Mouse (Mus musculus) midbrain, embryonic 16.5 days (tissue): ENCODE data around the gene D630003M21Rik. TPM values are rescaled to one million over a fixed set of nuclear protein-coding genes. Genes with fewer than 3 reads are reported as not detected.
A peak's percentile ranks its signal among the peaks of the same experiment; 100 is the strongest.

Experiments used
- ATAC-seq: fragments of 200-750 bp; cut with Nextera tagmentation; 2 replicates; pipeline ENCODE4 v1.8.0; 2017; ENCODE audit warnings: moderate TSS enrichment
- H3K27ac ChIP-seq: fragments of 300-500 bp; sonication (generic); 2 replicates; pipeline ENCODE4 v1.5.1; 2014; ENCODE audit warnings: mild to moderate bottlenecking, low read length, mixed read lengths
- H3K27me3 ChIP-seq: fragments of 300-500 bp; sonication (generic); 2 replicates; pipeline ENCODE4 v1.6.1; 2014; ENCODE audit warnings: low read depth, low read length, mixed read lengths; ENCODE audit not compliant: control insufficient read depth, insufficient read depth
- H3K36me3 ChIP-seq: fragments of 300-500 bp; sonication (generic); 2 replicates; pipeline ENCODE4 v1.6.1; 2014; ENCODE audit warnings: mild to moderate bottlenecking, low read length, moderate library complexity, mixed read lengths; ENCODE audit not compliant: control insufficient read depth, insufficient read depth
- H3K4me1 ChIP-seq: fragments of 300-500 bp; sonication (generic); 2 replicates; pipeline ENCODE4 v1.6.1; 2014; ENCODE audit warnings: mild to moderate bottlenecking, low read length, mixed read lengths; ENCODE audit not compliant: control insufficient read depth, insufficient read depth
- H3K4me2 ChIP-seq: fragments of 300-500 bp; sonication (generic); 2 replicates; pipeline ENCODE4 v1.6.1; 2014; ENCODE audit warnings: mild to moderate bottlenecking, low read length, mixed read lengths
- H3K4me3 ChIP-seq: fragments of 300-500 bp; sonication (generic); 2 replicates; pipeline ENCODE4 v1.5.1; 2014; ENCODE audit warnings: low read depth, mild to moderate bottlenecking, low read length, moderate library complexity, mixed read lengths
- H3K9ac ChIP-seq: fragments of 300-500 bp; sonication (generic); 2 replicates; pipeline ENCODE4 v1.6.1; 2014; ENCODE audit warnings: low read depth, low read length, mixed read lengths
- H3K9me3 ChIP-seq: fragments of 300-500 bp; sonication (generic); replicated peaks from 2 replicates; pipeline ENCODE4 v1.6.1; 2014; ENCODE audit warnings: mild to moderate bottlenecking, low read length, mixed read lengths; ENCODE audit not compliant: control insufficient read depth, poor library complexity, severe bottlenecking
- WGBS: fragments of 180-500 bp; shearing (Covaris S2); extraction: QIAGEN DNeasy Blood & Tissue Kit; methylation state at CpG from one replicate; pipeline ENCODE4 v1.1.7; 2014; 5-methylcytosine and 5-hydroxymethylcytosine counted together
- polyA plus RNA-seq: library from polyadenylated mRNA; unstranded; fragments of >200 nt; fragmentation: Nextera tagmentation; extraction: Ambion mirVana; gene quantifications from 2 replicates; pipeline ENCODE4 v1.2.1, GENCODE M21; 2015

The D630003M21Rik gene
- polyA plus RNA-seq, 1 experiment from 2014 or later: 1.7 TPM

DNA sequence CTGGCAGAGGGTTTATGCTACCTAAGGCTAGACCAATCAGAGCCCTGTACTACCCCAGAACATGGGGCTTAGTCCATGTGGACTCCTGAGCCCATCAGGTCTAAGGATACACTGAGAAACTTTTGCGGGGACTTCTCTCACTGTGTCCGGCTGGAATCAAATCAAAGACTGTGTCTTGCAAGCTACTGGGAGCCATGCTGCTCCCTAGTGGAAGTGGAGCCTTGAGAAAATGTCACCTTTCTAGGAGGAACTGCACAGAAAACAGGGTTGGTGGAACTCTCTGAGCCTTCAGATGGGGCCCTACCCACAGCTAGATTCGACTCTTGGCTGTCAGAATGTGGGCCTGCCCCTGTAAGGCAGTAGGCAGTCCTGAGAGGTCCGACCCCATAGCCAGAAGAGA lies 18.5 kb downstream of the D630003M21Rik start:
- 40% methylated on average over 4 of the region's 4 CpGs for WGBS
- Histone ChIP-seq H3K4me2 (no peak overlapping the region), H3K9me3 (no peaks in the 10 kb centered on the region), H3K27me3 (no peaks in the 10 kb centered on the region), H3K9ac (no peak overlapping the region), H3K27ac (no peak overlapping the region), H3K4me1 (peaks cover 7% of the 10 kb centered on the region; the same call in 1 of the 2 replicates), H3K36me3 (no peaks in the 10 kb centered on the region), H3K4me3 (no peak overlapping the region)
- no peak for ATAC-seq

DNA sequence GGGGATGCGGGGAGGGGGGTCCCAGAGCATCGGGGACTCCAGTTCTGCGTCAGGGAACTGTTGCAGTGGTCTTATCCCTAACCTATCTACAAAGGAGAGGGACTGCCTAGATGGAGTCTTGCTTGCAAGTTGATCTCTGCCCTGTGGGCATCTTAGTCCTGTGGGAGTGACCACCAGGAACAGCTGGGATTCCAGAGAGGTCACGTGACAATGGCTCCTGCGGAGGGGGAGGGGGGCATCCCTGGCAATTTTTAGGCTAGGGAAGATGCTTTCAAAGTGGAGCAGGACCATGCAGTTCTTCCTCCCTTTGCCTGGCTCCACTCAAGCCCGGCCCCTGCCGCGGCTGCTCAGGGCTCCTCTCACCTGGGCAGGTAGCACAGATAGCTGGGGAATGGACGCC lies 19.2 kb downstream of the D630003M21Rik start:
- WGBS: 62% methylated on average over 9 of the region's 9 CpGs
- H3K4me2 ChIP-seq: no peak overlapping the region
- no peaks in the 10 kb centered on the region for H3K9me3 ChIP-seq
- no peak overlapping the region for H3K4me3 ChIP-seq
- peaks cover 11% of the 10 kb centered on the region for H3K4me1 ChIP-seq
- H3K27me3 ChIP-seq: no peaks in the 10 kb centered on the region
- ATAC-seq: no peak
- H3K27ac ChIP-seq: no peak overlapping the region
- no peaks in the 10 kb centered on the region for H3K36me3 ChIP-seq
- no peak overlapping the region for H3K9ac ChIP-seq

DNA sequence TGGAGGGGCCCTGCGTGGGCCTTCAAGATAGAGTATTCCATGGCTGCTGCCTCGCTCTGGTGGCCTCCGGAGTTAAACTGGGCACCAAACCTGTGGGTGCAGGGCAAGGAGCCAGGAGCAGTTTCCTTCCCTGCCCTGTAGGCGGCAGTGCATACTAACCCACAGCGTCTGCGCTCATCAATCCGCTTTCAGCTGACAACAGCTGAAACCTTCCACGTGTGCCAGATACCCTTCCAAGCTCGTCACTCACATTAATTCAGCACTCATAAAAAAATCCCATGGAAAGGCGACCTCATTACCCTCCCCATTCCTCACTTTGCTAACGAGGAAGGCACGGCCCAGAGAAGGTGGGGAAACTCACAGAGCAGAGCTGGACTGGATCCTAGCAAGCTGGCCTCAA lies 21.2 kb downstream of the D630003M21Rik start:
- H3K4me1 ChIP-seq: peaks cover 13% of the 10 kb centered on the region
- H3K4me3 ChIP-seq: no peak overlapping the region
- no peaks in the 10 kb centered on the region for H3K36me3 ChIP-seq
- no peak overlapping the region for H3K27ac ChIP-seq
- H3K9me3 ChIP-seq: no peaks in the 10 kb centered on the region
- no peak overlapping the region for H3K9ac ChIP-seq
- H3K27me3 ChIP-seq: no peaks in the 10 kb centered on the region
- 6% methylated on average over 12 of the region's 12 CpGs for WGBS
- no peak for ATAC-seq
- H3K4me2 ChIP-seq: no peak overlapping the region

GRCm38 (mm10) chr2:158204114-158204513 lies 24.9 kb downstream of the D630003M21Rik start:
- H3K4me2 ChIP-seq: no peak overlapping the region
- peaks cover 6% of the 10 kb centered on the region for H3K4me1 ChIP-seq
- no peaks in the 10 kb centered on the region for H3K9me3 ChIP-seq
- H3K27me3 ChIP-seq: no peaks in the 10 kb centered on the region
- H3K9ac ChIP-seq: no peak overlapping the region
- 6% methylated on average over 7 of the region's 7 CpGs for WGBS
- peak; percentile 65 for ATAC-seq
- no peak overlapping the region for H3K27ac ChIP-seq
- H3K36me3 ChIP-seq: no peaks in the 10 kb centered on the region
- no peak overlapping the region for H3K4me3 ChIP-seq

- Histone ChIP-seq H3K9ac (no peak overlapping the region), H3K27ac (no peak overlapping the region), H3K9me3 (no peaks in the 10 kb centered on the region), H3K27me3 (no peaks in the 10 kb centered on the region), H3K4me2 (no peak overlapping the region), H3K4me1 (peaks cover 6% of the 10 kb centered on the region), H3K4me3 (no peak overlapping the region), H3K36me3 (no peaks in the 10 kb centered on the region)
- no peak for ATAC-seq
- 83% methylated on average over 4 of the region's 4 CpGs for WGBS
Measured at GRCm38 (mm10) chr2:158203686-158204085, 25.3 kb downstream of the D630003M21Rik start.

DNA sequence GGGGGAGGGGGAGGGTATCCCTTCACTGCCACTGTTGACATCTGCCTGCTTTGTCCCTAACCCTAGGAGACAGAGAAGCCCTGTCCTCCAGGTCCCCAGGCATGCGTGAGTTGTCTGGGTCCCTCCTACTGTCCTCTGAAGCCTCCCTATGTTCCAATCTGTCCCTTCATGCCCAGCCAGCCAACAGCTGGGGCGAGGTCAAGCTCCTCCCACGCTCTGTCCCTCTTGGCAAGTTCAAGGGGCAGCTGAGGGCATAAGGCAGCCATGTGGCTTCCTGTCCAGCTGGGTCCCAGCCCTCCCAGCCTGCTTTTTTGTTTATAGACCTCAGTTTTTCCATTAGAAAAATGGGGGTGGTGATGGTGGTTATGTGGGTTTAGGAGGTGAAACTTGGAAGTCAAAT lies 29.7 kb downstream of the D630003M21Rik start:
- 70% methylated on average over 3 of the region's 3 CpGs for WGBS
- H3K9ac ChIP-seq: no peak overlapping the region

DNA sequence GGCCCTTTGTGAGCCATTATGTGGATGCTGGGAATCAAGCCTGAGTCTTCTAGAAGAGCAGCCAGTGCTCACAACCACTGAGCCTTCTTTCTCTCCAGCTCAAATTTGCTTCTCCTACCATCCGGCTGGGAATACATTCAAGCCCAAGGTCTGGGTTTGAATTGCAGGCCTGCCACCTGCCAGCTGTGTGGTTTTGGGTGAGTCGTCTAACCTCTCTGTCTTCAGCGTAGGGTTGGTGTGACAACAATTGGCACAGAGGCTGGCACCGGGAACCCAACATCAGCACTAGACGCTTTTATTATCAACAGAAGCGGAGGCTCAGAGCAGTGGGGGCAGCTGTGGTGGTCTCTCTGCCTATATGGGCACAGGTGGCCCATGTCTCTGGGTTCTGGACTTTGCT lies 30.2 kb downstream of the D630003M21Rik start:
- H3K27me3 ChIP-seq: no peaks in the 10 kb centered on the region
- peaks cover 13% of the 10 kb centered on the region for H3K4me1 ChIP-seq
- no peaks in the 10 kb centered on the region for H3K36me3 ChIP-seq
- H3K9ac ChIP-seq: no peak overlapping the region
- H3K4me3 ChIP-seq: no peak overlapping the region
- no peak overlapping the region for H3K4me2 ChIP-seq
- ATAC-seq: no peak
- 93% methylated on average over 6 of the region's 6 CpGs for WGBS
- no peaks in the 10 kb centered on the region for H3K9me3 ChIP-seq
- no peak overlapping the region for H3K27ac ChIP-seq

More for the DNA sequence above, 29.7 kb downstream of the D630003M21Rik start:
- Histone ChIP-seq H3K4me1 (peaks cover 9% of the 10 kb centered on the region), H3K27me3 (no peaks in the 10 kb centered on the region), H3K4me3 (no peak overlapping the region), H3K27ac (no peak overlapping the region), H3K9me3 (no peaks in the 10 kb centered on the region), H3K36me3 (no peaks in the 10 kb centered on the region), H3K4me2 (no peak overlapping the region)
- ATAC-seq: no peak

DNA sequence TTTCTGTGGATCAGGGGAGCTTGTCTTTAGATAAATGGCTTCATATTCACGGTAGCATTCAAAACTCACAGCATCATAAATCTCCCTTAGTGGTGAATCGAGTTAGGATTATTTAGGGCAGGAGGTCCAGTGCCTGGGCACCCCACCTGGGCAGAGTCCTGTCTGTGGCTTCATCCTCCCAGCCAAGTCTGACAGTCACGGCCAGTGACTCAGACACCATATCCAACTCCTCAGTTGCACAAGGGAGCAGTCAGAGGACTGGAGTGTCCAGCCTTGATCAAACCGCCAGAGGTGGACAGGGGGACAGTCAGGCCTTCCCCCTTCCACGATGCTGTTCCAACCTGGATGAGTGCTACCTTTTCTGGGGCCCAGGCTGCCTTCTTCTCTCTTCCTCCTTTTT lies 31.1 kb downstream of the D630003M21Rik start:
- H3K4me2 ChIP-seq: no peak overlapping the region
- ATAC-seq: no peak
- H3K27me3 ChIP-seq: no peaks in the 10 kb centered on the region
- peaks cover 18% of the 10 kb centered on the region for H3K4me1 ChIP-seq
- no peak overlapping the region for H3K4me3 ChIP-seq
- H3K36me3 ChIP-seq: no peaks in the 10 kb centered on the region
- no peak overlapping the region for H3K9ac ChIP-seq
- WGBS: 76% methylated on average over 5 of the region's 5 CpGs
- H3K9me3 ChIP-seq: no peaks in the 10 kb centered on the region
- H3K27ac ChIP-seq: 0 out of 2 replicates have a peak overlapping the region, but pooled peaks have one; percentile 29

GRCm38 (mm10) chr2:158194945-158195640 lies 33.9 kb downstream of the D630003M21Rik start:
- Histone ChIP-seq H3K4me2 (no peak overlapping the region), H3K27me3 (no peaks in the 10 kb centered on the region), H3K36me3 (no peaks in the 10 kb centered on the region), H3K4me3 (no peak overlapping the region), H3K9me3 (no peaks in the 10 kb centered on the region), H3K4me1 (peaks cover 18% of the 10 kb centered on the region), H3K9ac (no peak overlapping the region), H3K27ac (peak overlapping the region; percentile 74)
- 15% methylated on average over 10 of the region's 10 CpGs for WGBS
- ATAC-seq: no peak
